Mouse (Mus musculus): ENCODE measurements around the gene Mnx1.

GRCm38 (mm10) chr5:29471396-29471795 lies 6.9 kb downstream of the Mnx1 start:
- TF ChIP-seq CTCF (IDR thresholded peaks at IDR 0.05) (no peak), POLR2A (IDR thresholded peaks at IDR 0.05; ENCODE audit: insufficient read depth, low read depth, low read length) (no peak), EP300 (IDR thresholded peaks at IDR 0.05; ENCODE audit: insufficient read depth, low read depth, low read length) (no peak)
